Mouse (Mus musculus): ENCODE results near the gene Xpa. TPM values are rescaled to one million over a fixed set of nuclear protein-coding genes. Genes with fewer than 3 reads are reported as not detected.

The Xpa gene
- 23.5 and 25.8 TPM in 2 replicates for polyA plus RNA-seq (2015; fragmentation: Nextera tagmentation; extraction: Ambion mirVana)

GRCm38 (mm10) chr4:46195781-46196487, at the start of gene Xpa:
Gene Xpa (minus strand): TSS chr4:46196311.
- Histone ChIP-seq H3K9me3 (ENCODE audit: control insufficient read depth, low read length) (no peaks in the 10 kb centered on the region), H3K4me1 (ENCODE audit: control insufficient read depth, insufficient read depth, low read depth, low read length) (peaks cover 19% of the 10 kb centered on the region), H3K4me2 (ENCODE audit: low read length) (peak within 1 kb of the TSS; percentile 85), H3K27ac (ENCODE audit: low read depth, low read length) (peak within 1 kb of the TSS; percentile 94), H3K27me3 (replicated peaks; ENCODE audit: control insufficient read depth, insufficient read depth, low read length) (peaks cover 5% of the 10 kb centered on the region; the same call in 1 of the 2 replicates), H3K9ac (ENCODE audit: low read depth, low read length) (peak within 1 kb of the TSS; percentile 87), H3K4me3 (ENCODE audit: low read length) (peak within 1 kb of the TSS; percentile 82), H3K36me3 (ENCODE audit: control insufficient read depth, insufficient read depth, low read length) (peaks cover under 1% of the 10 kb centered on the region; the same call in 1 of the 2 replicates)
- ATAC-seq = peak; percentile 97
- under 1% methylated on average over 56 of the region's 70 CpGs for WGBS

GRCm38 (mm10) chr4:46235871-46236270, 39.8 kb upstream of the Xpa start:
- ATAC-seq = no peak
- Histone ChIP-seq H3K4me2 (ENCODE audit: low read length) (no peak overlapping the region), H3K9ac (ENCODE audit: low read depth, low read length) (no peak overlapping the region)

GRCm38 (mm10) chr4:46234739-46235138, 38.6 kb upstream of the Xpa start:
- Histone ChIP-seq H3K9ac (ENCODE audit: low read depth, low read length) (no peak overlapping the region), H3K9me3 (ENCODE audit: control insufficient read depth, low read length) (no peaks in the 10 kb centered on the region), H3K4me3 (ENCODE audit: low read length) (no peak overlapping the region), H3K36me3 (ENCODE audit: control insufficient read depth, insufficient read depth, low read length) (no peaks in the 10 kb centered on the region), H3K4me1 (ENCODE audit: control insufficient read depth, insufficient read depth, low read depth, low read length) (no peaks in the 10 kb centered on the region), H3K4me2 (ENCODE audit: low read length) (no peak overlapping the region), H3K27me3 (replicated peaks; ENCODE audit: control insufficient read depth, insufficient read depth, low read length) (no peaks in the 10 kb centered on the region), H3K27ac (ENCODE audit: low read depth, low read length) (no peak overlapping the region)
- 93% methylated on average over 5 of the region's 5 CpGs for WGBS
- ATAC-seq = no peak

More at GRCm38 (mm10) chr4:46235871-46236270, 39.8 kb upstream of the Xpa start:
- Histone ChIP-seq H3K9me3 (ENCODE audit: control insufficient read depth, low read length) (no peaks in the 10 kb centered on the region), H3K36me3 (ENCODE audit: control insufficient read depth, insufficient read depth, low read length) (no peaks in the 10 kb centered on the region), H3K4me3 (ENCODE audit: low read length) (no peak overlapping the region), H3K27me3 (replicated peaks; ENCODE audit: control insufficient read depth, insufficient read depth, low read length) (no peaks in the 10 kb centered on the region), H3K4me1 (ENCODE audit: control insufficient read depth, insufficient read depth, low read depth, low read length) (no peaks in the 10 kb centered on the region), H3K27ac (ENCODE audit: low read depth, low read length) (no peak overlapping the region)
- WGBS = 86% methylated on average over 3 of the region's 3 CpGs

GRCm38 (mm10) chr4:46226972-46227535, 30.9 kb upstream of the Xpa start:
- H3K36me3 ChIP-seq (ENCODE audit: control insufficient read depth, insufficient read depth, low read length) = no peaks in the 10 kb centered on the region
- H3K9ac ChIP-seq (ENCODE audit: low read depth, low read length) = no peak overlapping the region
- no peaks in the 10 kb centered on the region for H3K9me3 ChIP-seq (ENCODE audit: control insufficient read depth, low read length)
- H3K4me1 ChIP-seq (ENCODE audit: control insufficient read depth, insufficient read depth, low read depth, low read length) = no peaks in the 10 kb centered on the region
- no peak overlapping the region for H3K27ac ChIP-seq (ENCODE audit: low read depth, low read length)
- no peak overlapping the region for H3K4me2 ChIP-seq (ENCODE audit: low read length)
- H3K4me3 ChIP-seq (ENCODE audit: low read length) = no peak overlapping the region
- H3K27me3 ChIP-seq (replicated peaks; ENCODE audit: control insufficient read depth, insufficient read depth, low read length) = no peaks in the 10 kb centered on the region
- no peak for ATAC-seq
- WGBS = 51% methylated on average over 19 of the region's 19 CpGs

- Histone ChIP-seq H3K4me1 (ENCODE audit: control insufficient read depth, insufficient read depth, low read depth, low read length) (no peaks in the 10 kb centered on the region), H3K27ac (ENCODE audit: low read depth, low read length) (no peak overlapping the region), H3K9ac (ENCODE audit: low read depth, low read length) (no peak overlapping the region), H3K9me3 (ENCODE audit: control insufficient read depth, low read length) (no peaks in the 10 kb centered on the region), H3K27me3 (replicated peaks; ENCODE audit: control insufficient read depth, insufficient read depth, low read length) (no peaks in the 10 kb centered on the region), H3K4me2 (ENCODE audit: low read length) (no peak overlapping the region), H3K36me3 (ENCODE audit: control insufficient read depth, insufficient read depth, low read length) (no peaks in the 10 kb centered on the region), H3K4me3 (ENCODE audit: low read length) (no peak overlapping the region)
- WGBS = 88% methylated on average over 3 of the region's 3 CpGs
- ATAC-seq = no peak
Measured at GRCm38 (mm10) chr4:46221090-46221489, 25.0 kb upstream of the Xpa start.

GRCm38 (mm10) chr4:46202562-46203126, 6.5 kb upstream of the Xpa start:
- ATAC-seq = peak; percentile 57
- Histone ChIP-seq H3K4me3 (ENCODE audit: low read length) (peak overlapping the region; percentile 42), H3K9ac (ENCODE audit: low read depth, low read length) (peak overlapping the region; percentile 65), H3K4me2 (ENCODE audit: low read length) (peak overlapping the region; percentile 64), H3K4me1 (ENCODE audit: control insufficient read depth, insufficient read depth, low read depth, low read length) (no peaks in the 10 kb centered on the region; the same call in 1 of the 2 replicates), H3K27me3 (replicated peaks; ENCODE audit: control insufficient read depth, insufficient read depth, low read length) (peaks cover 5% of the 10 kb centered on the region; the same call in 1 of the 2 replicates), H3K36me3 (ENCODE audit: control insufficient read depth, insufficient read depth, low read length) (no peaks in the 10 kb centered on the region), H3K9me3 (ENCODE audit: control insufficient read depth, low read length) (no peaks in the 10 kb centered on the region), H3K27ac (ENCODE audit: low read depth, low read length) (peak overlapping the region; percentile 68)
- 5% methylated on average over 23 of the region's 23 CpGs for WGBS

- Histone ChIP-seq H3K4me3 (ENCODE audit: low read length) (peak overlapping the region; percentile 42), H3K36me3 (ENCODE audit: control insufficient read depth, insufficient read depth, low read length) (no peaks in the 10 kb centered on the region), H3K27ac (ENCODE audit: low read depth, low read length) (peak overlapping the region; percentile 68), H3K9ac (ENCODE audit: low read depth, low read length) (peak overlapping the region; percentile 65), H3K27me3 (replicated peaks; ENCODE audit: control insufficient read depth, insufficient read depth, low read length) (peaks cover 5% of the 10 kb centered on the region; the same call in 1 of the 2 replicates), H3K4me2 (ENCODE audit: low read length) (peak overlapping the region; percentile 64), H3K4me1 (ENCODE audit: control insufficient read depth, insufficient read depth, low read depth, low read length) (no peaks in the 10 kb centered on the region; the same call in none of the 2 replicates), H3K9me3 (ENCODE audit: control insufficient read depth, low read length) (no peaks in the 10 kb centered on the region)
- WGBS = 5% methylated on average over 7 of the region's 7 CpGs
- peak; percentile 78 for ATAC-seq
Measured at GRCm38 (mm10) chr4:46201834-46202561, 5.9 kb upstream of the Xpa start.

- no peak overlapping the region for H3K4me3 ChIP-seq (ENCODE audit: low read length)
- 72% methylated on average over 5 of the region's 5 CpGs for WGBS
- H3K4me1 ChIP-seq (ENCODE audit: control insufficient read depth, insufficient read depth, low read depth, low read length) = peaks cover 19% of the 10 kb centered on the region
- H3K36me3 ChIP-seq (ENCODE audit: control insufficient read depth, insufficient read depth, low read length) = no peaks in the 10 kb centered on the region
- no peaks in the 10 kb centered on the region for H3K9me3 ChIP-seq (ENCODE audit: control insufficient read depth, low read length)
- H3K9ac ChIP-seq (ENCODE audit: low read depth, low read length) = no peak overlapping the region
- H3K27me3 ChIP-seq (replicated peaks; ENCODE audit: control insufficient read depth, insufficient read depth, low read length) = peaks cover 5% of the 10 kb centered on the region; the same call in 1 of the 2 replicates
- no peak for ATAC-seq
- H3K4me2 ChIP-seq (ENCODE audit: low read length) = no peak overlapping the region
- H3K27ac ChIP-seq (ENCODE audit: low read depth, low read length) = no peak overlapping the region
Measured at GRCm38 (mm10) chr4:46198064-46198463, 2.0 kb upstream of the Xpa start.
